Mouse (Mus musculus): Measurements from ENCODE around the gene Akap4. TPM values are rescaled to one million over a fixed set of nuclear protein-coding genes. Genes with fewer than 3 reads are reported as not detected.

Akap4 gene
- not detected for total RNA-seq (2021)
- long read RNA-seq, experiment 1, result 0 reads
- long read RNA-seq, experiment 2, result 0 reads

GRCm38 (mm10) chrX:7067219-7067618 is at the start of gene Akap4:
Gene Akap4 (plus strand): TSS chrX:7067519.
- H3K27ac ChIP-seq, result no peak within 1 kb of the TSS
- no peak for DNase-seq (ENCODE audit: extremely low spot score in 1 of 2, low spot score in 2 of 2)
- intact Hi-C loops (cut with DNase I), result no loop called here
- H3K4me3 ChIP-seq, result no peak within 1 kb of the TSS
- TF ChIP-seq CTCF (IDR thresholded peaks at IDR 0.05), result no peak

GRCm38 (mm10) chrX:7041519-7041918 is 25.8 kb upstream of the Akap4 start, which contains the start of gene Ccnb3:
Gene Ccnb3 (minus strand): TSS chrX:7041619.
- no peak for DNase-seq (ENCODE audit: extremely low spot score in 1 of 2, low spot score in 2 of 2)
- TF ChIP-seq CTCF (IDR thresholded peaks at IDR 0.05), result no peak
- Histone ChIP-seq H3K27ac (no peak within 1 kb of the TSS), H3K4me3 (no peak within 1 kb of the TSS)
- intact Hi-C loops (cut with DNase I), result no loop called here

GRCm38 (mm10) chrX:7057056-7057455 is 10.3 kb upstream of the Akap4 start:
- intact Hi-C loops (cut with DNase I), result no loop called here
- DNase-seq (ENCODE audit: extremely low spot score in 1 of 2, low spot score in 2 of 2), result no peak
- TF ChIP-seq CTCF (IDR thresholded peaks at IDR 0.05), result no peak
- Histone ChIP-seq H3K4me3 (no peak overlapping the region), H3K27ac (no peak overlapping the region)

- intact Hi-C loops (cut with DNase I), result no loop called here
- H3K4me3 ChIP-seq, result no peak overlapping the region
- H3K27ac ChIP-seq, result no peak overlapping the region
- DNase-seq (ENCODE audit: extremely low spot score in 1 of 2, low spot score in 2 of 2), result no peak
- TF ChIP-seq CTCF (IDR thresholded peaks at IDR 0.05), result no peak
Observed at GRCm38 (mm10) chrX:7057634-7058033, 9.7 kb upstream of the Akap4 start.

GRCm38 (mm10) chrX:7064109-7064508 is 3.2 kb upstream of the Akap4 start:
- no peak overlapping the region for H3K4me3 ChIP-seq
- no peak for TF ChIP-seq CTCF (IDR thresholded peaks at IDR 0.05)
- no peak for DNase-seq (ENCODE audit: extremely low spot score in 1 of 2, low spot score in 2 of 2)
- no peak overlapping the region for H3K27ac ChIP-seq
- intact Hi-C loops (cut with DNase I), result no loop called here

- intact Hi-C loops (cut with DNase I), result no loop called here
- no peak overlapping the region for H3K27ac ChIP-seq
- DNase-seq (ENCODE audit: extremely low spot score in 1 of 2, low spot score in 2 of 2), result no peak
- no peak for TF ChIP-seq CTCF (IDR thresholded peaks at IDR 0.05)
- H3K4me3 ChIP-seq, result no peak overlapping the region
Observed at GRCm38 (mm10) chrX:7068002-7068401, 683 bp downstream of the Akap4 start.

GRCm38 (mm10) chrX:7079820-7080429 is 12.6 kb downstream of the Akap4 start:
- no peak for DNase-seq (ENCODE audit: extremely low spot score in 1 of 2, low spot score in 2 of 2)
- no peak overlapping the region for H3K4me3 ChIP-seq
- intact Hi-C loops (cut with DNase I), result no loop called here
- H3K27ac ChIP-seq, result no peak overlapping the region
- no peak for TF ChIP-seq CTCF (IDR thresholded peaks at IDR 0.05)

- intact Hi-C loops (cut with DNase I), result no loop called here
- TF ChIP-seq CTCF (IDR thresholded peaks at IDR 0.05), result no peak
- DNase-seq (ENCODE audit: extremely low spot score in 1 of 2, low spot score in 2 of 2), result no peak
- no peak overlapping the region for H3K4me3 ChIP-seq
- H3K27ac ChIP-seq, result no peak overlapping the region
Observed at GRCm38 (mm10) chrX:7085878-7086277, 18.6 kb downstream of the Akap4 start.

GRCm38 (mm10) chrX:7090323-7090722 is 23.0 kb downstream of the Akap4 start:
- Histone ChIP-seq H3K27ac (no peak overlapping the region), H3K4me3 (no peak overlapping the region)
- no peak for TF ChIP-seq CTCF (IDR thresholded peaks at IDR 0.05)
- intact Hi-C loops (cut with DNase I), result no loop called here
- no peak for DNase-seq (ENCODE audit: extremely low spot score in 1 of 2, low spot score in 2 of 2)

GRCm38 (mm10) chrX:7102280-7102679 is 35.0 kb downstream of the Akap4 start:
- H3K27ac ChIP-seq, result no peak overlapping the region
- intact Hi-C loops (cut with DNase I), result loop anchor here (5.0 kb wide), 1 partner anchor 450 kb away; no protein-coding TSS in a partner anchor
- no peak overlapping the region for H3K4me3 ChIP-seq
- DNase-seq (ENCODE audit: extremely low spot score in 1 of 2, low spot score in 2 of 2), result no peak
- TF ChIP-seq CTCF (IDR thresholded peaks at IDR 0.05), result peak; percentile 31

- no peak for TF ChIP-seq CTCF (IDR thresholded peaks at IDR 0.05)
- no peak overlapping the region for H3K4me3 ChIP-seq
- no peak overlapping the region for H3K27ac ChIP-seq
- DNase-seq (ENCODE audit: extremely low spot score in 1 of 2, low spot score in 2 of 2), result no peak
- intact Hi-C loops (cut with DNase I), result no loop called here
Observed at GRCm38 (mm10) chrX:7114885-7115284, 47.6 kb downstream of the Akap4 start.

- Histone ChIP-seq H3K4me3 (no peak overlapping the region), H3K27ac (no peak overlapping the region)
- intact Hi-C loops (cut with DNase I), result no loop called here
- no peak for TF ChIP-seq CTCF (IDR thresholded peaks at IDR 0.05)
- no peak for DNase-seq (ENCODE audit: extremely low spot score in 1 of 2, low spot score in 2 of 2)
Observed at GRCm38 (mm10) chrX:7121618-7122280, 54.4 kb downstream of the Akap4 start.

Other genes with a start within 250 kb of the Akap4 start
- not detected for gene Ccnb3, start 25.9 kb upstream of the Akap4 start, total RNA-seq (2021)

All from left cerebral cortex, adult 2 months (tissue).